Mouse (Mus musculus): ENCODE data around the gene Tmem202. TPM values are rescaled to one million over a fixed set of nuclear protein-coding genes. Genes with fewer than 3 reads are reported as not detected.
A peak's percentile ranks its signal among the peaks of the same experiment; 100 is the strongest.

Gene Tmem202
- polyA plus RNA-seq (2012; ENCODE audit: insufficient read depth, insufficient read length, missing spikeins) = 1.3 and 1.6 TPM in 2 replicates

DNA sequence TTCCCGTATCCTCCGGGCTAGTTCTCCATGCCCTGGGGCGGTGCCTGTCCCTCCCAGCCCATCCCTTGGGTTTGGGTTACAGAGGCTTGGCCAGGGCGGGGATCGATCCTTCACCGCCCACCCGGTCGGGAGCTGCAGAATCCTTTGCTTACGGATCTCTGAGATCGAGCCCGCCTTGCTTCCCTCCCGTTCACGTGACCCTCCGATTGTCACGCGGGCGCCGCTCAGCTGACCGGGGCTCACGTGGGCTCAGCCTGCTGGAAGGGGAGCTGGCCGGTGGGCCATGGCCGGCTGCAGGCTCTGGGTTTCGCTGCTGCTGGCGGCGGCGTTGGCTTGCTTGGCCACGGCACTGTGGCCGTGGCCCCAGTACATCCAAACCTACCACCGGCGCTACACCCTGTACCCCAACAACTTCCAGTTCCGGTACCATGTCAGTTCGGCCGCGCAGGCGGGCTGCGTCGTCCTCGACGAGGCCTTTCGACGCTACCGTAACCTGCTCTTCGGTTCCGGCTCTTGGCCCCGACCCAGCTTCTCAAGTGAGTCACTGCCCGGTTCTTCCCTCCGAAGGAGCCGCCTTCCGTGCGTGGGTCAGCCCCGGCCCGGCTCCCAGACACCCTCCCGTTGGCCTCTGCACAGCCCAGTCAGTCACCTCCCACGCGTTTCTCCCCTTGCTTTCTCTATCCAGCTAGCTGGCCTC lies at the start of gene Tmem202, which contains the start of gene Hexa:
Tmem202 (minus strand) TSS at position 407 of the 697 bp plus-strand sequence.
Hexa (plus strand) TSS at position 100 of the 697 bp plus-strand sequence.
- peak within 1 kb of the TSS; percentile 99 for H3K27ac ChIP-seq (ENCODE audit: insufficient read depth, low read depth, low read length)
- H3K4me1 ChIP-seq (ENCODE audit: control insufficient read depth, insufficient read depth, low read length) = peaks cover 42% of the 10 kb centered on the region
- peak within 1 kb of the TSS; percentile 91 for H3K4me3 ChIP-seq (ENCODE audit: insufficient read depth, low read length)
- TF ChIP-seq CTCF (IDR thresholded peaks at IDR 0.05; ENCODE audit: low read depth, low read length) (no peak), POLR2A (IDR thresholded peaks at IDR 0.05; ENCODE audit: borderline replicate concordance, low read depth, low read length) (no peak; the same call in 1 of the 2 replicates)

DNA sequence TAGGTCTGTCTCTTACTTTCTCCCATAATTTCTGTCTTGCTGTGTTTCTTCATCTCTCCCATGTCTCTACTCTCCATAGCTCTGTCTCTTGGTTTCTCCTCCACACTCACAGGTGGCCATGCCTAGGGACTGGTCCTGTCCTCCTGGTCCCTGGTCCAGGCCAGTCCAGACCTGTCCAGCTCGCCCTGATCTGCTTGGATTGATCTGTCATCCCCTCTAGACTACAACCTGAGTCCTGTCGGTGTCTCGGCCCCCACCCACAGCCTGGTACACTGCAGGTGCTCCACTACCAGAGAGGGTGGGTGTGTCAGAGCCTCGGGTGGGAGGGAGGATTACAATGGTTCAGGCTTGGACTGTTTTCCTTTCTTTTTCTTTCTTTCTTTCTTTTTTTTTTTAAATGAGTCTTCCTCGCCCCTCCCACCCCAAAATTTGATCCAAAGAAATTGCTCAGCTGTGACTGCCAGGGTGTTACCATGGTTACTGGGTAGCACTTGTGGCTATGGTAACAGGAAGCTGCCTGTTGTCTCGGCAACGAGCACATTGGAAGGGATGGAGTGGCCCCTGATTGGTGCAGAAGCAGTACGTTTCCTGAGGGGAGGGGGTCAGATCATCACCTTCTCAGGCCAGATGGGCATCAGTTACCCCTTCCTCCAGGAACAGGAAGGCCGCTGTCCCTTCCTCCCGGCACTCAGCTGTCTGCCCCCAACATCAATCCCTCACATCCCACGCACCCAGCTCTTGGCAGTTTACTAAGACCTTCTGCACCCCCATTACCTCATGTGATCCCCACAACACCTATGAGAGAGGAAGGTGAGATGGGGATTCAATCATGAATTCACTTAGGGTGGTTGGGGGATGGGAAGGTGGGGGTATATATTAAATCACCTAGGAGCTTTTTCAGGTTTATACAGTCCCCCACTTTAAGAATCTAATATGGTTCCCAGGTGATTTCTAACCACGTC lies 49.3 kb upstream of the Tmem202 start:
- Histone ChIP-seq H3K4me1 (ENCODE audit: control insufficient read depth, insufficient read depth, low read length) (peaks cover 21% of the 10 kb centered on the region), H3K27ac (ENCODE audit: insufficient read depth, low read depth, low read length) (no peak overlapping the region), H3K4me3 (ENCODE audit: insufficient read depth, low read length) (no peak overlapping the region)
- no peak for TF ChIP-seq CTCF (IDR thresholded peaks at IDR 0.05; ENCODE audit: low read depth, low read length)
- TF ChIP-seq POLR2A (IDR thresholded peaks at IDR 0.05; ENCODE audit: borderline replicate concordance, low read depth, low read length) = no peak

DNA sequence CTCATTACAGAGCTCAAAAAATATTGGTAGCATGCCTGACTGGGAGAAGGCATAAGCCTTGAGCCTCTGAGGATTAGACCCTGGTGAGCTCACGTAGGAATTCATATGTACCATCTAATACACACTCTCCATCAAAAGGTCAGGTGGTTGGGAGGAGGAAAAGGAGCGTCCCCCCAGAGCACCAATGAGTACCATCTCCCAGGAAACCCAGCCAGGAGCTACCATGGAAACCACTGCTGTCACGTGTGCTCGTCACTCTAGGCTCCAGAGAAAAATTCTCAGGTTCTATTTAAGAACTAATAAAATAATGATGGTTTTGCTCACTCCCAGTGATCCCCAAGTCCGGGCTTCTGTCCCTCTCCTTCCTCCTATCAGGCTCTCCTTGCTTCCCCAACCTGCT lies 48.6 kb upstream of the Tmem202 start:
- H3K4me1 ChIP-seq (ENCODE audit: control insufficient read depth, insufficient read depth, low read length) = peaks cover 21% of the 10 kb centered on the region
- TF ChIP-seq CTCF (IDR thresholded peaks at IDR 0.05; ENCODE audit: low read depth, low read length) = no peak
- TF ChIP-seq POLR2A (IDR thresholded peaks at IDR 0.05; ENCODE audit: borderline replicate concordance, low read depth, low read length) = no peak

DNA sequence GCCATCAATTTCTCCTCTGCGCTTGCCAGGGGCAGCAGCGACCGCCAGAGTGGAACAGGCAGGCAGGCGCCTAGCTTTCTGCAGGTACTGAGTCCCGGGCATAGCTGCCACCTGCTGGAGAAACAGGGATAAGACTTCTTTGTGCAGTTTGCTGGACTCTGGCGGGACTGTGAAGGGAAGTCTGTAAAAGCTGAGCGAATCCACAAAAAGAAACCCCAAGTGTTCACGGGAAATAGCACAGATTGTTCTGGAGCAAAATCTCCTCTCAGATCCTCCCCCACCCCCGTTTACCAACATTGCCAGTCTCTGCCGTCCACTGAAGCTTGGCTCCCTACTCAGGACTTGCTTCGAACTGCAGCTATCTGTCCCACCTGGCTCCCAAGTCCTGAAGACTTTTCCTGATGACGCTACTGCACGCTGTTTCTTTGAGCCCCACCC lies 45.2 kb upstream of the Tmem202 start:
- H3K27ac ChIP-seq (ENCODE audit: insufficient read depth, low read depth, low read length) = no peak overlapping the region
- TF ChIP-seq POLR2A (IDR thresholded peaks at IDR 0.05; ENCODE audit: borderline replicate concordance, low read depth, low read length) (no peak), CTCF (IDR thresholded peaks at IDR 0.05; ENCODE audit: low read depth, low read length) (peak; percentile 60)
- H3K4me3 ChIP-seq (ENCODE audit: insufficient read depth, low read length) = peak overlapping the region; percentile 53
- peaks cover 3% of the 10 kb centered on the region for H3K4me1 ChIP-seq (ENCODE audit: control insufficient read depth, insufficient read depth, low read length)

More for the DNA sequence above, 48.6 kb upstream of the Tmem202 start:
- Histone ChIP-seq H3K27ac (ENCODE audit: insufficient read depth, low read depth, low read length) (no peak overlapping the region), H3K4me3 (ENCODE audit: insufficient read depth, low read length) (no peak overlapping the region)

DNA sequence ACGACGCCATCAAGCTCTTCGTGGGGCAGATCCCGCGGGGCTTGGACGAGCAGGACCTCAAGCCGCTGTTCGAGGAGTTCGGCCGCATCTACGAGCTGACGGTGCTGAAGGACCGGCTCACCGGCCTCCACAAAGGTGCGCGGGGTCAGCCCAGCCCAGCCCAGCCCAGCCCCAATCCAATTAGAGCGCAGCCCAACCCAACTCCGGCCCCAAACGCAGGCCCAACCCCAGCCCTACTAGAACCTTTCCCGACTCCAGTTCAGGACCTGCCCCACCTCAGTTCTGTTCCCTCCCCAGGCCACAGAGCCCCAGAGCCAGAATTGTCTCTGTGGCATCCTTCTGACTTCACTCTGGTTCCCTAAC lies 38.8 kb upstream of the Tmem202 start:
- peak overlapping the region; percentile 15; the same call in 1 of the 2 replicates for H3K4me3 ChIP-seq (ENCODE audit: insufficient read depth, low read length)
- no peaks in the 10 kb centered on the region for H3K4me1 ChIP-seq (ENCODE audit: control insufficient read depth, insufficient read depth, low read length)
- TF ChIP-seq POLR2A (IDR thresholded peaks at IDR 0.05; ENCODE audit: borderline replicate concordance, low read depth, low read length) = no peak
- no peak for TF ChIP-seq CTCF (IDR thresholded peaks at IDR 0.05; ENCODE audit: low read depth, low read length)
- no peak overlapping the region for H3K27ac ChIP-seq (ENCODE audit: insufficient read depth, low read depth, low read length)

DNA sequence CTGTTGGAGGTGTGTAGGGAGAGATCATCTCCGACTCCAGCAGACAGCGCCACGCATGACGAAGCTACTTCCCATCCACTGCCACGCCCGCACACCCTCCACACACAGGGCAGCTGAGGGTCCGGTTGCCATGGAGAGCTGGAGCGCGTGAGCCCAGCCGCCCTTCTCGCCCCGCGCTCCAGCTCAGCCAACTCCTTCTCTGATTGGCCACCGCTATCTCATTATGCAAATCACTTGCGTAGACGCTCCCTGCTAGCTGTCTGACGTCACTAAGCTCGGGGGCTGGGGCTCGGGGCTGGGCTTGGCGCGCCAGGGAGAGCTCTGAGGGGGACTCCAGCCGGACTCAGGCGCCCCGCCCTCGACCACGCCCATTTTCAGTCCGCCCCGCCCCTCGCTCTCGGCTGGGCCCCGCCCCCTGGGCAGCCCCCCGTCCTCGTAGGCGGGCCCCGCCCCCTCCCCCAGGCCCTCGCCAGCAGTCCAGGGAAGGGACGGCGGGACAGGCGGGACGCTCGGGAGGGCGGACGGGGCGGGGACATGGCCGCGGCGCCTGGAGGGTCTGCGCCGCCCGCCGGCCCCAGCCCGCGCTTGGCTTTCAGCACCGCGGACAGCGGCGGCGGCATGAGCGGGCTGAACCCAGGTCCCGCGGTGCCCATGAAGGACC lies 38.3 kb upstream of the Tmem202 start, which contains the start of gene Celf6:
Celf6 (plus strand) TSS at position 74 of the 661 bp plus-strand sequence.
- Histone ChIP-seq H3K4me1 (ENCODE audit: control insufficient read depth, insufficient read depth, low read length) (no peaks in the 10 kb centered on the region), H3K27ac (ENCODE audit: insufficient read depth, low read depth, low read length) (no peak within 1 kb of the TSS), H3K4me3 (ENCODE audit: insufficient read depth, low read length) (peak within 1 kb of the TSS; percentile 47)
- TF ChIP-seq POLR2A (IDR thresholded peaks at IDR 0.05; ENCODE audit: borderline replicate concordance, low read depth, low read length) (no peak), CTCF (IDR thresholded peaks at IDR 0.05; ENCODE audit: low read depth, low read length) (no peak)

DNA sequence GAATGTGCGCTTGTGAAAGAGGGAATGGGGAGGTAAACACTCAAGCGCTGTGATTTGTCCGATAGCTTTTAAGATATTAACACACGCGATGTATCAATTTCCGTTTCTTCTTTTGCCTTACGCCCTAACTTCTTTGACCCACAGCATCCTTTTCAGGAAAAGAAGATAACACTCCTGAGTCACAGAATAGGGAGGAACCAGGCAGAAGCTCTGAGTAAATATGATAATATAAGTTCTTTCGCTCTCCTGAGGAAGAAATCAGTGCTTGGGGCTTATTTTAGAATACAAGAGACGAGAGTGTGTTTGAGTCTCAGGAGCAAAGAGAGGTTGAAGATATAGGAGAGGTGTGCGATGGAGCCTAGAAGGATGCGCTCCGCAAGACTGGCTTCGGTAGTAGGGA lies 37.8 kb upstream of the Tmem202 start:
- no peak overlapping the region for H3K27ac ChIP-seq (ENCODE audit: insufficient read depth, low read depth, low read length)
- no peaks in the 10 kb centered on the region for H3K4me1 ChIP-seq (ENCODE audit: control insufficient read depth, insufficient read depth, low read length)
- TF ChIP-seq CTCF (IDR thresholded peaks at IDR 0.05; ENCODE audit: low read depth, low read length) (no peak), POLR2A (IDR thresholded peaks at IDR 0.05; ENCODE audit: borderline replicate concordance, low read depth, low read length) (no peak)
- peak overlapping the region; percentile 47 for H3K4me3 ChIP-seq (ENCODE audit: insufficient read depth, low read length)

DNA sequence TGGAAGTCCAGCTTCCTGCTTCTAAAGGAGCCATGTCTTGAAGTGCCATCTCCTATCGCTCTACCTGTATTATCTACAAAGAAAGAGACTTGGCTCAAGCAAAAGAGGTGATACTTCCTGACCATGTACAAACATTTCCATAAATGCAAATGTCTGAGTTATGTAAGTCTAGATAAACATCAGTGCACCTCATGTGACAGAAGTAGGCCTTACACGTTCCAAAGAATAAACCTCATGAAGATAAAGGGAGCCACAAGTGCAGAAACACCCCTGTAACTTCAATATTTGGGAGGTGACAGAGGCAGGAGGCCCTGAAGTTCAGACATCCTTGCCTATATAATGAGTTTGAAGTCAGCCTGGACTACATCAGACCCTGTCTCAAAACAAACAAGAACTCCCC lies 32.2 kb upstream of the Tmem202 start:
- Histone ChIP-seq H3K4me1 (ENCODE audit: control insufficient read depth, insufficient read depth, low read length) (peaks cover 2% of the 10 kb centered on the region; the same call in 1 of the 2 replicates), H3K4me3 (ENCODE audit: insufficient read depth, low read length) (no peak overlapping the region), H3K27ac (ENCODE audit: insufficient read depth, low read depth, low read length) (no peak overlapping the region)
- TF ChIP-seq POLR2A (IDR thresholded peaks at IDR 0.05; ENCODE audit: borderline replicate concordance, low read depth, low read length) = no peak
- no peak for TF ChIP-seq CTCF (IDR thresholded peaks at IDR 0.05; ENCODE audit: low read depth, low read length)

DNA sequence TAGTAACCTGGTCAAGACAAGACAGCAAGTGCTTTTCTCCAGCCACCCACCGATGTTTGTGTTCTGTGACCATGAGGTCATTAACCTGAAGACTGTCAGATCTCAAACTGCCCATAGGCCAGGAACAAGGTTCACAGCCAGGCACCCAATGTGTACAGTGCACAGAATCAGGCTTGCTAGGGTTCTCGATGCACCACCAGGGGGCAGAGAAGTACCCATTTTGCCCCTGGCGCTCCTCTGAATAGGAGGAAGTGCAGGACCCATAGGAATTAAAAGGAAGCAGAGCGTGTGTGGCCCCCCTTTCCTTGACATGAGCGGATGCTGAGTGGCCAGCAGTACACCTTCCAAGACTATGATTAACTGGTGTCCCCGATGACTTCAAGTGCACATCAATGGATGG lies 27.5 kb upstream of the Tmem202 start:
- Histone ChIP-seq H3K4me1 (ENCODE audit: control insufficient read depth, insufficient read depth, low read length) (peaks cover 2% of the 10 kb centered on the region; the same call in 1 of the 2 replicates), H3K4me3 (ENCODE audit: insufficient read depth, low read length) (no peak overlapping the region), H3K27ac (ENCODE audit: insufficient read depth, low read depth, low read length) (no peak overlapping the region)
- TF ChIP-seq CTCF (IDR thresholded peaks at IDR 0.05; ENCODE audit: low read depth, low read length) (peak; percentile 58), POLR2A (IDR thresholded peaks at IDR 0.05; ENCODE audit: borderline replicate concordance, low read depth, low read length) (no peak)
